Mouse (Mus musculus): Measurements from ENCODE around the gene Sash3.
A peak's percentile ranks its signal among the peaks of the same experiment; 100 is the strongest.

The Sash3 gene

DNA sequence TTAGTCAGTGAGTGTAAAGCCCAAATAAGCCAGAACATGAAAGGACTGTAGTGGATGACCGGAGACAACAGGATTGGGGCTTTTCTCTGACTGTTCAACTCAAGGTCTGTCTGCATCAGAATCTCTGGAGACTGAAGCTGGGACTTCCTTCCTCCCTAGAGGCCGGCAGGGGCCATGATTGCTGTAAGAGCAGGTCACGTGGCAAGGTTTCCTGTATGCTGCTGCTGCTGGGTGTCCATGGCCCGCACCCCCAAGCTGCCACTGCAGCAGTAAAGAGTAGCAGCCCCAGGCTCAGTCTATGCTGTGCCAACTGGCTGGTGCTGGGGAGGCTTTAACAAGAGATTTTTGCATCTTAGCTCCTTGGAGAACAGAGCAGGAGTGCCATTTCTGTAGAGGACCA is at the start of gene Sash3:
Gene Sash3, plus strand, starts transcription at position 175 of the 400 bp plus-strand sequence.
- no peak for DNase-seq (ENCODE audit: low read depth, low spot score)

DNA sequence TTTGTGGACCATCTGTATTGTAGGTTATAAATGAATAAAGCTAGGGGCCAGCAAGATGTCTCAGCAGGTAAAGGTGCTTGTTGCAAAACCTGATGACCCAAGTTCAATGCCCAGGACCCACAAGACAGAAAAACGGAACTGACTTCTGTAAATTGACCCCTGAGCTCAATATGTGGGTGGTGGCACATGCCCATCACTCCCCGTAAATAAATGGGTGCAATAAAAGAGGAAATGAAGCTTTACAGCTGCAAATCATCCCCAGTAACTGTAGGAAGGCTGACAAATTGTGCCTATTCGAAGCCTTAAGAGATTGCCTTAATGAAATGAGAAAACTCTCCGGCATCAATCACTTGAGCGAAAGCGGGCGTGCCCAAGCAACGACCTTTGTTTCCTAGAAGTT is 49.7 kb upstream of the Sash3 start:
- no peak for DNase-seq (ENCODE audit: low read depth, low spot score)

DNA sequence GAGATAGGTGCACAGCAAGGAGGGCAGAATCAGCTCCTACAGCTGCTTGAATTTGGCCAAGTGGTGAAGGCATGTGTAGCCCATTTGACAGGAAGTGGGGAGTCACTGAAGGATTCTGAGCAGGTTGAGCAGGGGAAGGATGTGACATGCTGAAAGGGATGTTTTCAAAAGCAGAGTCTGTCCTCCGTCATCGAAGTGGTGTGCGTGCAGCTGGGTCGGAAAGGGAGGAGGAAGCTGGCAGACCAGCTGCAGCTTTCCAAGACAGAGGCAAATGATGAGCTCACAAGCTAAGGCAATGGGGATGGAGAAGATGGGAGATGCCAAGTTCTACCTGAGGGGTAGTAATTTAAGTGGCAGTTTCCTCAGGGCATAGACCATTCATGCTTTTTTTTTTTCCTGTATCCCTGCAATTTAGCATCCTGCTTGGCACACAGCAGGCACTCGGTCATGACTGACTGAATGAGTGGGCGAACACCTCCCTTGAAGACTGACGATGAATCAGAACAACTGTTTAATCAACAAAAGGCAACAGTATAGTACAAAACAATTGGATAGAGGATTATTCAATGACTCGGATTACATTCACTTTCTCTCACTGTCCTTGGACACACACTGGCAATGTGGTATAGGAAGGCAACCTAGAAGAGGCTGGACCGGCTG is 47.6 kb upstream of the Sash3 start:
- no peak for DNase-seq (ENCODE audit: low read depth, low spot score)

DNA sequence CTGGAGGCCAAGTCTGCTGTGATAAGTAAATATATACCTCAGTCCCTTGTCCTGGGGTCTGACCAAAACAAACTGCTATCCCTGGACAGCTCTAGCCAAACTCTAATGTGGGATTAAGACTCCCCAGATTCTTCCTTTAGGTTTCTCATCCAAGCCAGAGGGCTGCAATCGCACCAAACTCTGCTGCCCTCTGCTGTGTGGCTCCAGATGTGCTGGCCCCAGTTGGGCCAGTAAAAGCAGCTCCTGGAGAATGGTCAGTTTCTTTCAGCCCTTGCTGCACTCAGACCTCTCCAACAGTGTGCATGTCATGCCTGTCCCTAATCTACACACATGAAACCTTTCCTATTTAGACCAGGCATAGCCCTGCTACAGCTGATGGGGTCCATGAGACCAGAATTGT is 46.4 kb upstream of the Sash3 start:
- no peak for DNase-seq (ENCODE audit: low read depth, low spot score)

DNA sequence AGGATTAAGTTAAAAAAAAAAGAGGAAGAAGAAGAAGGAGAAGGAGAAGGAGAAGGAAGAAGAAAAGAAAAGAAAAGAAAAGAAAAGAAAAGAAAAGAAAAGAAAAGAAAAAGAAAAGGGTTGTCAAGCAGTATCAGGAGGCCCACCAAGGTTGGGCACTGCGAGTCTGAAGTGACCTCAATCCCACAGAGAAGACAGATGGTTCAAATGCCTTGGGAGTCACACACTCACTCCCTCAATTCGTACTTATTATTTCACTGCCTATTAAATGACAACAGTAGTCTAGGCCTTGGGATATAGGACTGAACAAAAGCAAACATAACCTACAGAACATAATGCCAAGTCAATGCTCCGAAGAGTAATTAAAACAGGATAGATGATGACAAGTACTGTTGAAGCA is 43.0 kb upstream of the Sash3 start:
- DNase-seq (ENCODE audit: low read depth, low spot score): no peak

DNA sequence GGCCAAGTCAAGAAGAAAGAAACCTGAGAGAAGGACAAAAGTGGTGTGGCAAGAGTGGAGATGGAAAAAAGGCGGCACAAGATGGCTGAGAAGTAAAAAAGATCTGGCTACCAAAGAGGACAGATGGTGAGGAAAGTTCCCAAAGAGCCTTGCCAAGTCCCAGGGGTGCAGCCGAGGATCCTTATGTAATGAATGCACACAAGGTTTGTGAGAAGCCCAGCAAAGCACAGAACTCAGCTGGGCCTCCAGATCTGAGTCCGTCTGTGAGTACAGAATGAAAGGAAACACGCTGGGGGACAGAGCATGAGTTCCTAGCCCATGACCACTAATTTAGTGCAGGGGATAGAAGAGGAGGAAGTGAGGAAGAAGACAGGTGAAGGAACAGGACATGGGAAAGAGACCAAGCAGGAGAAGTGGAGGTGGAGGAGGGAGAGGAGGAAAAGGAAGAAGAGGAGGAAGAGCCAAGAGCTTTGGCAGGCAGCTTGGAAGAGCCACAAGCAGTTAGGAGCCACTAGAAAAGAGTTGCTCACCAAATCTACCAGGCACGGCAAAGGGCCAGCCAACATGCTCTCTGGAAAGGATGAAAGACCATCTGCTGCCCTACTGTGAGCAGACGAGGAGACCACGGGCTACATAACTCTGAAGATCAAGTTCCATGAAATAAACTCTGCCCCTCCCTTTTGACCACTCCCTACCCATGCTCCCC is 41.3 kb upstream of the Sash3 start:
- no peak for DNase-seq (ENCODE audit: low read depth, low spot score)

DNA sequence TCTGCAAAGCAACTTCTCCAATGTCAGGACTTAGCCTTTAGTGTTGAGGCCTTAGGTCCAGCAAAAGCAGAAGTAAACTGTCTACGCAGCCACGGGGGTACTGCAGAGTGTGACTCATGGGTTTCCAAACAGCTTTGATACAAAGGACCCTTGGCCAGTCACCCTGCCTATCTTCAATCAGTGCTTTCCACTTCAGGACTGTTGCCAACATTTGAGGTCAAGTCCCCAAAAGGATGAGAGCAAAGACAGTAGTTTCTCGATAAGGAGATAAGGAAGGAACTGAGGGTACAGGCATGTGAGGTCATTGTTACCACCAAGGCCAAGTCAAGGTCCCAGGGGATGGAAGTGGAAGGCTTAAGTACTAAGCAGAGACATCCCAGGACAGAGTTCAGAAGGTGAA is 40.0 kb upstream of the Sash3 start:
- DNase-seq (ENCODE audit: low read depth, low spot score): no peak

DNA sequence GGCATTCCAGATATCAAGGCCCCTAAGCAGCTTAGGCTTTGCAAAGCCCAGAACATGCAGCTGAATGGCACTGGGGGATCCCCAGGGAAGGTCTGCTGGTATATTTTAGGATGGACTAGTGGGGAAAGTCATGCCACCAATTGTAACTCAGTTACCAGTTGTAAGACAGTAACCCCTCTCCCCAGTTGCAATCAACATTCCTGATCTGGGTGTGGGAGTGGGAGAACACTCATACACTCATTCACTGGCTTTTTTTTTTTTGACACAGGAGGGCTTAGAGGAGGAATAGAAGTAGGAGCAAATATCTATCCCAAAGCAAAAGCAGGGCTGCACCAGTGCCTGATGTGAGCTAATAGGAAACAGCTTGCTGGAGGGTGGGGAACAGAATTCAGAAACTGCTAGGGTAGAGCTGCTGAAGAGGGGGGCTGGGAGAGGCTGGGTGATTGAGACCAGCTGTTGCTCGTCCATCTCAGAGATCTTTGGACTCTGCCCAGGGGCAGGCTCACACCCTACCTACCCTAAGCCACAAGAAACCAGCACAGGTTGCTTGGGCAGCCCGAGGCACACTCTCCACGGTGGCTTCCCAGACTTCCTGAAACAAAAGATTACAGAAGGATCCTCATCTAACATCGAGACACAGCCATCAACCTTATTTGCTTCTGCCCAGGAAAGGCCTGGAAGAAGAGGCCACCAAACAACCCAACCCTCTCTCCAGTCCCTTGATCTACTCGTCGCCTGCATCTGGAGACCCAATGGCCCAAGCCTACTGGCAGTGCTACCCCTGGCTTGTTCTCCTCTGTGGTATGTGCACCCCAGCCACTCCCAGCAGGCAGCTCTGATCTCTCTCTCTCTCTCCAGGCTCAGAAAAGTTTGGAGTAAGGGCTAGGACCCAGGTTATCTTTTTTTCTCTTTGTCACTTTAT is 37.6 kb upstream of the Sash3 start, which contains the start of gene Xpnpep2:
Gene Xpnpep2, plus strand, starts transcription at position 332 of the 922 bp plus-strand sequence.
- no peak for DNase-seq (ENCODE audit: low read depth, low spot score)

DNA sequence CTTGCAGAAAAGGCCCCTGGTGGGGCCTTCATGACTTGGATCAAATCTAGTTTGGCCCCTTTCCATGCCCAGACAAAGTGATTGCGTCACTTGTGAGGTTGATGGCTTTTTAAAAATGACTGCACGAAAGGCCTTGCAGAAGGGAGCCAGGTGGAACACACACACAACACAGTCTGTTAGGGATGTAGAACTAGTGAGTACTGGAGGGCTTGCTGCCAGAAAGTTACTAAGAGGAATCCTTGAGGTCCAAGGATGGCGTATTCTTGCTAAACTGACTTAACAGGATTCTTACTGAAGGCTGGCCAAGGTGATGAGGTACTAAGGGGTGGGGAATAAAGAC is 37.0 kb upstream of the Sash3 start:
- no peak for DNase-seq (ENCODE audit: low read depth, low spot score)

DNA sequence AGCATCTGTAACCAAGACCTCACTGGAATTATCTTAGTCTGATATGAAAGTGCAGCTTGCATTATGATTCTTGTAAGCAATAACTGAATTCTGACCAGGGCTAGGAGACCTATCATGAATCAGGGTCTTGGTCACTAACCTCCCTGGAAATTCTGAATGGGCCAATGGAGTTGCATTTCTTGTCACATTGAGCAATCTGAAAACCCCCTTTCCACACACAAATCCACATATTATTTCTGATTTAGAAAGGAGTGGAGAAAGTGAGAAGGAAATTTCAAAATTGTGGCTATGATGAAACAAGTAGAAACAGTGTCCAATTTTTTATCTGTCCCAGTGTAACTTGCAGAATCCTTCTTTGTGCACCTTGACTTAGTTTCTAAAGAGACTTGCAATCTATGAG is 26.9 kb upstream of the Sash3 start:
- no peak for DNase-seq (ENCODE audit: low read depth, low spot score)

DNA sequence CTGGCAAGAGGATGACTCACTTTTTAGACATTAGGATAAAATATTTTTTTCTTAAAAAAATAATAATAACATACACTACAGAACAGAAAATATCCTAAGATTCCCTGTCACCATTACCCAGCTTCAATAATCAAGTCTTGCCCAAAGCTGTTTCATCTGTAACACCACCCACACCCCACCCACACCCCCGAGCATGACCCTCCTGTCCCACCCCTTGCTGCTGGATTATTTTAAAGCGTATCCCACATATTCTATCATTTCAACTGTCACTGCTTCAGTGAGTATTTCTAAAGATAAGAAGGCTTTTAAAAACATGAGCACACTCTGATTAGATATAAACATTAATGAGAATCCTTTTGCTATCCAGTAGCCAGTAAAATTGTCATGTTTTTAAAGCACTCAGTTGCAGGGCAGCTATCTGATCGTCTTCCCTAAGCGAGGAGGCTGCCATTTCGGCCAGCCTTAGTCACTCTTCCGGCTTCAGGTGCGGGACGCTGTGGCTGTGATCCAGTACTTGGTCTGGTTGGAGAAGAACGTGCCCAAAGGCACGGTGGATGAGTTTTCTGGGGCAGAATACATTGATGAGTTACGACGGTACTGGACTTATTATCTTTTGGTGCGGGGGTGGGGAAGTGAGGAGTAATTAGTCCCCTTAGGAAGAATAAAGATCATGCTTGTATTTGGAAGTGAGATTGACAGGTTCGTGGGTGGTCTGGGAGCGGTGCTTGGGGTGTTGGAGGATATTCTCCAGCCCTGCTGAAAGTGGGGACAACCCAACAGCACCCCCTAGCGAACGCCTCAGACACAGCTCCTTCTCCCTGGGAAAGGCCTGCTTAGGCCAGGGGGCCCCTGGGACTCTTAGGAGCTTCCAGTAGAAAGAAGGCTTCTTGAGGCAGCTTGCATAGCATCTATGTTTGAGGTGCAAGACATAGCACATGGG is 21.8 kb upstream of the Sash3 start:
- DNase-seq (ENCODE audit: low read depth, low spot score): peak; percentile 9

DNA sequence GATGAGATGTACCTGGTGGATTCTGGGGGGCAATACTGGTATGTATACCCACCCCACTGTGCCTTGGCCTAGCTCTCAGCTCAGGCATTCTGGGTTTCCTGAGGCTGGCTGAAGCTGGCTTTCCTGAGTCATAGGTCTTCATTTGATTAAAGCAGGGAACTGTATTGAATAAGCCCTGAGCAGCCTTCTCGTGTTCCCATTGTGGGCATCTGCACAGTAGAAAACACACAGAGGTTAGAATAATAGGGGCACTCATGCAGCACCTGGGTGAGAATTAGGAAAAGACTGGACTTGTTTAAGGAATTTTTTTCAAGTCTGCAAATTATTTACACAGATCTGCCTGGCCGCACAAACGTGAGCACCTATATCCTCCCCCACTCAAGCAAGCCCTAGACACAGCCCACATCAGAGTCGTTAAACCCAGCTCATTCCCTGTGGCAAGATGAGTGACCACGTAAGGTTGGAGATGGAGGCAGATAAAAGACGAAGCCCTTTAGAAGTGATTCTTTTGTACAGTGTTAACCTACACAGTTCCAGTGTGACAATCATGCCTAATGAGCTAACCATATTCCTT is 19.2 kb upstream of the Sash3 start:
- no peak for DNase-seq (ENCODE audit: low read depth, low spot score)

DNA sequence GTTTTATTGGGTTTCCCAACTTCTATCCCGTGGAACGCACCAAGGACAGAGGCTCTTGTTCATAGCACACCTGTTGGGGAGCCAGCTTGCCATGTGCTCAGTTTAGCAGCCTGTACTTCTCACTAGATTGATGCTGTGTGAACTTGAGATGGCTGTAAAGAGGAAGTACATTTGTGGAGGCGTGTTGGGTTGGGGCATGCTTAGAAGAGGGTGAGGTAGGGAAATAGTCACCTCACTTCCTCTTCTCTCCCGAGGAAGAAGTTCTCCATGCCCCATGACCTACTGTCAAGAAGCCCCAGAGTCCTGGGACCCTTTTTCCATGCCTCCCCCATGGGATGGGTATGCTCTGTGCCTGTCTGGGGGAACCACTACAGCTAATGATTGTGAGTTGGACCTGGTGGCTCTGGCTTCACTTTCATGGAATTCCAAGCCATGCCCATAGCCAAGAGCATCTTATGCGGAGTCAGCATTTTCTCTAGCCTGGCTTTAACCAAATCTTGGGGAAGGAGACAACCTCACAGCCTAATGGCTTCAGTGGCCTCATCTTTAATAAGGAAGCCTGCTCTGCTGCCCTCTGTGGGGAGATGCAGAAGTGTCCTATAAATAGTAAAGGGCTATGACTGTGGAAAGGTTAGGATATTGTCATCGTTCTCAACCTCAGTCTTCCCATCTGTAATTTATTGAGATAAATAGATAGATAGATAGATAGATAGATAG is 18.6 kb upstream of the Sash3 start:
- DNase-seq (ENCODE audit: low read depth, low spot score): no peak

DNA sequence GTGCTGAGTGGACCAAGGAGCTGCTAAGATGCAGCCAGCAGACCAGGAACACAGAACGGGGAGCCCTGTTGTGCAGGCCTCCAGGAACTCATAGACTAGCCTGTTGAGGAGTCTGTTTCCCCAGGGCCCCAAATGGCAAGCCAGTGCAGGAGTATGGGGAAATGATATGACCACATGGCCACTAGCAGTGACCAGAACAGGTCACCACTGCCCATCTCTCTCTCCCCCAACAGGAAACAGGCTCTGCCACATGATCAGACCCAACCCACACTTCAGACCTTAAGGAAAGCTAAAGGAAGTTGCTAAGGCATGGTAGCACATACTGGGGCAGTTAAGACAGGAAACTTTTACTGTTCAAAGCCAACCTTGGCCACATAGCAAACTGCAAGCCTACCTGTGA is 17.1 kb upstream of the Sash3 start:
- DNase-seq (ENCODE audit: low read depth, low spot score): no peak

DNA sequence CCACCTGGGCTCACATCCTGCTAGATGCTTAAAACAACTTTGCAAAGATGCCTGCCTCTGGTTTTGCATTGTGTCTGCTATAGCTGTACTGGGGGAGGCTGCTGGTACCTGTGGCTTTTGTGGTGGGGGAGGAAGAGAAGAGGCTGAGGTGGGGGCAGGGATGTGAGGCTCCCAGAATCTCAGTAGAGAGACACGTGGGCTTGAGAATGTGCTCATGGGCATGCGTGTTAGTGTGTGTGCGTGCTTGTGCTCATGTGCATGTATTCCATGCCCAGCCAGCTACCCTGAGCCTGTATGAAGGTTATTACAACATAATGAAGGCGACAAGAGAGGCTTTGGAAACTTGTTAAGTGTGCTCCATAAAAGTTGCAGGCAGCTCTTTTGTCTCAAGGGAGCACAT is 9.3 kb upstream of the Sash3 start:
- DNase-seq (ENCODE audit: low read depth, low spot score): no peak

DNA sequence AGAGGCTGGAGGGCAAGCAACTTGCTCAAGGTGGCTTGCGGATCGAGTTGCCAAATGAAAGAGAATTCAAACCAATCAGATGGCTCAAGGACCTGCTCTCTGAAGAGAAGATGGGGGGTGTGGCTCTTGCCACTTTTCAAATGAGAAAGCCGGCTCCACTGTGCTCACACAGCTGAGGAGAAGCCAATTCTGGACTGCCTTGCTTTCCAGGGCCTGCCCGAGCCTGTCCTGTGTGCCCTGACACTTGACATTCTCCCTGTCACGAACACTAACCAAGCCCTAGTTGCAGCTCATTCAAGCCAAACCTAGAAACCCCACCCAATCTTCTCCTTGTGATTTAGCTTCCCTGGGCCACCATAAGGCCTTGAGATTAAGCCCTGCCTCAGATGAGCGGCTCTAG is 8.2 kb upstream of the Sash3 start:
- DNase-seq (ENCODE audit: low read depth, low spot score): no peak

DNA sequence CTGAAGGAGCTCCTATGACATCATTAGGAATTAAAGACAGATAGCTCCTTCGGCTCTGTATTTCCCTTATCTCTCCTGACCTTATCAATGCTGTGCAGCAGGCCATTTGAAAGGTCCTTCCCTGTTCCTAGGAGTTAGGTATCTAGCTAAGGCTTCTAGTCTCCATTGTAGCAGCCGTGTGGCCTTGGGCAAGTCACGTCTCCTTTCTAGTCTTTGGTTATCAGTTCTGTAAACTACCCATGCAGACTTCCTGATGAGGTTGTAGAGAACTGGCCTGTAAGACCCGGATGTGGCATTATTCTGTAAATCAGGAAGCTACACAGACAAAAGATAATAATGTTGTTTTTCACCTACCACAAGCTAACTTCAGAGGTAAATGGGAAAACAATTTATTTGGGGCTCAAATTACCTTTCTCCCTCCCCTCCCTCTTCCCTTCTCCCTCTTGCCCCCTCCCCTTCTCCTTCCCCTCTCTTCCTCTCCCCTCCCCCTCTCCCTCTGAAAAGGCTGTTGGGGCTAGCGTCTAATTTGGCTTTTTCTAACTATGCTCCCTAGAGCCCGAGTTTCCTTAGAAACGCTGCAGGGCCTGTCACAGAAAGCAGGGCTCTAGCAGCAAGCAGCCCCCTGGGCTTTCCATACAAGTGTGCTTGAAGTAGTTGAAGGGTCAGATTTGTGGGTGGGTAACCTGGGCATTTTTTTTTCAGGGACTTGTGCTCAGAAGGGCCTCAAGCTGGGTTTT is 7.5 kb upstream of the Sash3 start:
- DNase-seq (ENCODE audit: low read depth, low spot score): no peak

DNA sequence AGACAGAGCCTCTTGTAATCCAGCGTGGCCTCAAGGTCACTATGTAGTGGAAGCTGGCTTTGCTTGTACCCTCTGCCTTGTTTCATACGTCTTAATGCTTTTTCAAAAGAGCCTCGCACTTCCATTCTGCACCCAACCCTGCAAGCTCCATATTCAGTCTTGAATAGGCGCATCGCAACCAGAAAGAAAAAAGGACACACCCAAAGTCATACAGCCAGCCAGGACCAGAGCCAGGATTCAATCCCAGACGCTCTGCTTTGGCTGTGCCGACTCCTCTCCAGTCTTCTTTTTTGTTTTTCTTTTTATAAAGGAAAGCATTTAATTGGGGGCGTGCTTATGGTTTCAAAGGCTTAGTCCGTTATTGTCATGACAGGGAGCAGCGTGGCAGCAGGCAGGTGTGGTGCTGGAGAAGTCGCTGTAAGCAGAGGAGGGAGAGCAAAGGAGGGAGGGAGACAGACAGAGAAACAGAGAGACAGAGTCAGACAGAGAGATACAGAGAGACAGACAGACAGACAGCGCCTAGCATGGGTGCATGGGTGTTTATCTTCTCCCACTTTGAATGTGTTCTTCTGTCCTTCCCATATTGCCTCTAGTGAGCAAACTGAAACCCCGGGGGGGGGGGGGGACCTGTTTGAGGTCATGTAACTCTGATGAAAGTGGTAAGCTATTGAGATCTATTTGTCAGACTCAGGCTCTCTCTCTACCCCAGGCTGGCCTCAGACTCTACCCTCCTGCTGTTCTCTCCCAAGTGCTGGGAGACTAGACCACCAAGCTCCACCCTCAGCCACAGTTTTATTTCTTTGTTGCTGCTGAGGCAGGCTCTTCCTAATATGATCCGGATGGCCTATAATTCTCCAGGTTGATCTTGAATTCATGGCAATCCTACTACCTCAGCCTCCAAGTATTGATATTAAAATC is 6.6 kb upstream of the Sash3 start:
- DNase-seq (ENCODE audit: low read depth, low spot score): no peak

All from retina, adult 2 months (tissue).